Comparison of ENCODE assay signal across 27 mouse cellular contexts in the genomic region with DNA sequence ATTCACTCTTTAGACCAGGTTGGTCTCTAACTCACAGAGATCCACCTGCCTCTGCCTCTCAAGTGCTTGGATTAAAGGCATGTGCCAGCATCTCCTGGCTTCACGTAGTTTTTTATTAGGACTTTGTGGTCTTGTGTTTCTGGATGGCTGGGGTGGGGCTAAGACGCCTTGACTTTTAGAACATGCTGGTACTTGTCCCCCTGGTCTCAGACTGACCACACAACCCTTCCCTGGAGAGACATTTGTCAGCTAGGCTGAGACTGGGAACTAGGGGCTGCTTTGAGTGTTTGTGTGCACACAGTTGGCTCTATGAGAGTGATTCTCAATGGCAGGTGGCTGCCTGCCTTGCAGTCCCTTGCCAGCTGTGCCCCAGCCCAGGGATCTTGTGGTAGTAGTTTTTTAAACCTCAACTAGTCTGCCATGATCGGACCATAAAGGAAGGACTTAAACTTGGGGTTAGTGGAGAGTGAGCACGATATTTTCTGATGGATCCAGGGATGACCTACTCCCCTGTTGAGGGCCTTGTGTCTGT. TPM values are rescaled to one million over a fixed set of nuclear protein-coding genes. Genes with fewer than 3 reads are reported as not detected.
"Had no signal": no experiment of that assay in that cellular context is flagged by ENCODE, and none has a peak within 500 bp of the region (broad histone marks: within the 10 kb centered on the region; RNA-seq: fewer than 3 reads in every experiment).

No protein-coding gene starts in this region.

- H3K4me1 ChIP-seq: embryonic facial prominence, embryonic 10.5 days; embryonic facial prominence, embryonic 12.5 days; embryonic facial prominence, embryonic 13.5 days; embryonic facial prominence, embryonic 15.5 days; forebrain, embryonic 10.5 days; forebrain, embryonic 12.5 days; forebrain, embryonic 13.5 days; forebrain, embryonic 15.5 days had no signal

- H3K9me3 ChIP-seq: embryonic facial prominence, embryonic 10.5 days; embryonic facial prominence, embryonic 12.5 days; embryonic facial prominence, embryonic 13.5 days; embryonic facial prominence, embryonic 15.5 days; forebrain, embryonic 10.5 days; forebrain, embryonic 12.5 days; forebrain, embryonic 13.5 days; forebrain, embryonic 15.5 days had no signal

- H3K27ac ChIP-seq: embryonic facial prominence, embryonic 10.5 days; embryonic facial prominence, embryonic 12.5 days; embryonic facial prominence, embryonic 13.5 days; embryonic facial prominence, embryonic 15.5 days; forebrain, embryonic 10.5 days; forebrain, embryonic 12.5 days; forebrain, embryonic 13.5 days; forebrain, embryonic 15.5 days; gastrocnemius, adult 2 months; heart, adult 2 months had no signal

- H3K9ac ChIP-seq: embryonic facial prominence, embryonic 12.5 days; embryonic facial prominence, embryonic 13.5 days; embryonic facial prominence, embryonic 15.5 days; forebrain, embryonic 12.5 days; forebrain, embryonic 13.5 days; forebrain, embryonic 15.5 days; forebrain, postnatal 0 days had no signal

- DNase-seq: cerebellum, adult 9-10 months; cerebellum, adult 9-11 months; cerebellum, postnatal 10 days; cerebellum, postnatal 14 days; cerebellum, postnatal 25 days; cerebellum, postnatal 36 days; embryo, embryonic 11 days; forebrain, postnatal 0 days; gastrocnemius, adult 2 months; gastrocnemius, postnatal 10 days; gastrocnemius, postnatal 14 days; gastrocnemius, postnatal 25 days; gastrocnemius, postnatal 36 days; heart, adult 11 months; heart, adult 18-20 months; heart, adult 2 months had no signal

- H3K4me3 ChIP-seq: embryonic facial prominence, embryonic 10.5 days; embryonic facial prominence, embryonic 12.5 days; embryonic facial prominence, embryonic 13.5 days; embryonic facial prominence, embryonic 15.5 days; erythroblast, embryonic 14.5 days; forebrain, embryonic 10.5 days; forebrain, embryonic 12.5 days; forebrain, embryonic 13.5 days; forebrain, embryonic 15.5 days; gastrocnemius, adult 2 months; heart, adult 2 months had no signal

- H3K27me3 ChIP-seq: embryonic facial prominence, embryonic 12.5 days; embryonic facial prominence, embryonic 13.5 days; embryonic facial prominence, embryonic 15.5 days; forebrain, embryonic 12.5 days; forebrain, embryonic 13.5 days; forebrain, embryonic 15.5 days had no signal

- H3K4me2 ChIP-seq: embryonic facial prominence, embryonic 12.5 days; embryonic facial prominence, embryonic 13.5 days; embryonic facial prominence, embryonic 15.5 days; forebrain, embryonic 12.5 days; forebrain, embryonic 13.5 days; forebrain, embryonic 15.5 days had no signal

RNA-seq across cellular contexts. Expression of a gene that starts 23.6 kb away (rescaled TPM):
- total RNA-seq: common myeloid progenitor, adult 5-6 weeks; gastrocnemius, adult 2 months; granulocyte monocyte progenitor cell, adult 5-6 weeks had no signal

RNA-seq across cellular contexts. Expression of a gene that starts 26.8 kb away (rescaled TPM):
- total RNA-seq: granulocyte monocyte progenitor cell, adult 5-6 weeks had no signal
- polyA plus RNA-seq: erythroblast, embryonic 14.5 days had no signal
